Mouse (Mus musculus) MEL-GATA-1-ER (cell line): Measurements from ENCODE around the gene Slc6a20a.

Source experiments
- DNase-seq: peaks from one replicate; pipeline ENCODE4 v3.0.0-alpha.2; 2012; ENCODE audit warnings: low read depth; ENCODE audit errors: extremely low read depth

The Slc6a20a gene

GRCm38 (mm10) chr9:123638231-123638630 lies 40.5 kb downstream of the Slc6a20a start:
- DNase-seq, result no peak

- DNase-seq, result no peak
These were observed 41.9 kb downstream of the Slc6a20a start for GRCm38 (mm10) chr9:123636771-123637170.

- DNase-seq, result no peak
These were observed 45.7 kb downstream of the Slc6a20a start for GRCm38 (mm10) chr9:123632993-123633392.

GRCm38 (mm10) chr9:123632281-123632680 lies 46.4 kb downstream of the Slc6a20a start, which contains the start of gene Slc6a20b:
TSS of gene Slc6a20b (minus strand) at chr9:123632565.
- no peak for DNase-seq

- no peak for DNase-seq
These were observed 47.0 kb downstream of the Slc6a20a start for GRCm38 (mm10) chr9:123631666-123632065.

- no peak for DNase-seq
These were observed 52.9 kb downstream of the Slc6a20a start for GRCm38 (mm10) chr9:123625821-123626220.

- DNase-seq, result no peak
These were observed 53.9 kb downstream of the Slc6a20a start for GRCm38 (mm10) chr9:123624741-123625140.

- DNase-seq, result no peak
These were observed 58.2 kb downstream of the Slc6a20a start for GRCm38 (mm10) chr9:123620311-123621098.

- DNase-seq, result no peak
These were observed 77.2 kb downstream of the Slc6a20a start for GRCm38 (mm10) chr9:123601529-123601928.

- DNase-seq, result peak; percentile 82
These were observed 81.3 kb downstream of the Slc6a20a start for GRCm38 (mm10) chr9:123597376-123597775.

GRCm38 (mm10) chr9:123596910-123597309 lies 81.8 kb downstream of the Slc6a20a start:
- DNase-seq, result peak; percentile 52

- no peak for DNase-seq
These were observed 83.5 kb downstream of the Slc6a20a start for GRCm38 (mm10) chr9:123595194-123595593.

GRCm38 (mm10) chr9:123589240-123589910 lies 89.3 kb downstream of the Slc6a20a start:
- no peak for DNase-seq
